Mouse (Mus musculus): Measurements from ENCODE around the gene Nol6.
"Not testable (repeated sequence)": the region's sequence is repeated elsewhere in the genome, so short reads cannot be mapped to it uniquely, and the experiment has no call there.

Gene Nol6

DNA sequence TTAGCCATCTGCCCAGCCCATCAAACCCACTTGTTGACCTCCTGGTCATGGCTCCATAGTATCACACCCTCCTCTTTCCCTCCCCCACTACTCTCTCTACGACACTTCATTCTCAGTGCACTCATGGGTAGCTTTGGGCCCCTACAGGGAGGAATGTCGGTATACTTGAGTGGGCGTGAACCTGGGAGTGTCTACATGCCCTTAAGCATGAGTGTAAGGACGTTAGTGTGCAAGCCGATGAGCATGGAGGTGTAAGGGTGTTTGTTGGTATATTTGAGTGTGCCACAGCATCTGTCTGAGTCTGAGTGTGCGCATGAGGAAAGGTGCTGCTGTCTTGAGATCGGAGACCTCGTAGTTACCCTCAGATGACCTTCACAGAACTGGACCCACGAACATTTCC lies 37.3 kb downstream of the Nol6 start:
- in situ Hi-C loops (cut with MboI, MseI): no loop called here

DNA sequence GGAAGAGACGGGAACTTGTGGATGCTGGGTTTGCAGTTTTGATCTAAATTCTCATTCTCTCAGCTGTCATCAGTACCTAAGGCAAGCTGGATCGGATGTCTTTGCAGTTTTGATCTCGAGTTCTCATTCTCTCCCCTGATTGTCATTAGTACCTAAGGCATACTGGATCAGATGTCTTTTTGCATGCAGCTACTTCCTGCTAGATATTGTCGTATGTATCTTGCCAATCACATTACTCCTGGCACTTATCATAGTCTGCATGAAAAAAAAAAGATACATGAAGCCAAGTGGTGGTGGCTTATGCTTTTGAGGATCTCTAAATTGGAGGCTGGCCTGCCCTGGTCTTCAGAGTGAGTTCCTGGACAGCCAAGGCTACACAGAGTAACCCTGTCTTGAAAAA lies 39.4 kb downstream of the Nol6 start:
- in situ Hi-C loops (cut with MboI, MseI): no loop called here

DNA sequence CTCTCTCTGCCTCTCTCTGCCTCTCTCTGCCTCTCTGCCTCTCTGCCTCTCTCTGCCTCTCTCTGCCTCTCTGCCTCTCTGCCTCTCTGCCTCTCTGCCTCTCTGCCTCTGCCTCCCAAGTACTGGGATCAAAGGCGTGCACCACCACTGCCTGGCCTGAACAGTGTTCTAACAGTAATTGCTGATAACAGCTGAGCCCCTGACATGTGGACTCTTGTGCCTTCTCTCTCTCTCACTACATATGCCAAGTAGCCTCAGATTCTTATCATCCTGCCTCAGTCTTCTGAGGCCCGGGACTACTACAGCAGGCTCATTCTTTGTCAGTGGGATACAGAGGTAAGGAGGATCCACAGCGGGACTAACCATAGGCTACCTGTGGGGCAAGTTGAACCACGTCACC lies 41.5 kb downstream of the Nol6 start:
- in situ Hi-C loops (cut with MboI, MseI): not testable (repeated sequence)

DNA sequence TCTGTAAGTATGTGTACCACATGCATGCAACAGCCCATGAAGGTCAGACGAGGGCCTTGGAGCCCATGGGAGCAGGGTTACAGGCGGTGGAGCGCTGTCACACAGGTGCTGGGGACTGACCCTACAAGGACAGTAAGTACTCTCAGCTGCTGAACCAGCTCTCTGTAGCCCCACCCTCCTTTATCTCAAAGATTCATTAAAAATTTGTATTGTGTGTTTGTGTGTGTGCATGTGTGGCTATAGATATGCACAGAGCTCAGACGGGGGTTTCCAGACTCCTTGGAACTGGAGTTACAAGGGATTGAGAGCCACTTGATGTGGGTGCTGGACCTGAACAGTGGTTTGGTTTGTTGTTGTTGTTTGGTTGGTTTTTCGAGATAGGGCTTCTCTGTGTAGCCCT lies 42.5 kb downstream of the Nol6 start:
- in situ Hi-C loops (cut with MboI, MseI): no loop called here

DNA sequence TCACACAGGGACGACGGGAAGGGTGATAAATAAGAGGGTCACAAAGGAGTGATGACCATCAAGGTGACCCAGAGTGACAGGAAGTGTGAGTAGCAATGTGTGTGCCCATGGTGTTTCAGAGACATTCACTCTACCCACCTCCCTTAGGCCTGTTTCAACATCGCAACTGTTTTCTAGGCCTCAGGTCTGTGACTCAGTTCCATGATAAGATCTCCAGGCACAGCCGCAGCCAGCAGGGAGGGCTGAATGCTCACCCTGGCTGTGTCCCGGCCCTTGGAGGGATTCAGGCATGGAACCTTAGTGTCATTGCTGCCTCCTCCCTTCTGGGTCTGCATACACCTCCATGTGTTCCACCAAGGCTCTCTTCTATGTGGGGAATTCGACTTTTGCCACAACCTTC lies 45.5 kb downstream of the Nol6 start:
- in situ Hi-C loops (cut with MboI, MseI): no loop called here

DNA sequence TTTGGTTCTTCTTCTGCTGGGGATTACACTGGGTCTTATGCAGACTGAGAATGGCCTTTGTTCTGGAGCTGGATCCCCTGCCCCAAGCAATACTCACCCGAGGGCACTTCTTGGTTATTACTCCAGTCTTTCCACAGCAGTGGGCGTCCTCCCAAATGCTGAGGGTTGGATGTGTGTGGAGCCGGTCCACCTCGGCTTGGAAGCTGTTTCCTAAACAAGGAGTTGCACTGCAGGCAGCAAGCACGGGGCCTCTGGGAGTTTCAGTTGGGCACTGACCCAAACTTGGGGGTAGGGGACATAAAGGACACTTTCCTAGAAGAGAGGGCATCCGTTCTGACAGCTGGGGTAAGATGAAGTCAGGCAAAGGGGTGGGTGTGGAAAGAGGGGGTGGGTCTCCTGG lies 49.8 kb downstream of the Nol6 start:
- in situ Hi-C loops (cut with MboI, MseI): no loop called here

DNA sequence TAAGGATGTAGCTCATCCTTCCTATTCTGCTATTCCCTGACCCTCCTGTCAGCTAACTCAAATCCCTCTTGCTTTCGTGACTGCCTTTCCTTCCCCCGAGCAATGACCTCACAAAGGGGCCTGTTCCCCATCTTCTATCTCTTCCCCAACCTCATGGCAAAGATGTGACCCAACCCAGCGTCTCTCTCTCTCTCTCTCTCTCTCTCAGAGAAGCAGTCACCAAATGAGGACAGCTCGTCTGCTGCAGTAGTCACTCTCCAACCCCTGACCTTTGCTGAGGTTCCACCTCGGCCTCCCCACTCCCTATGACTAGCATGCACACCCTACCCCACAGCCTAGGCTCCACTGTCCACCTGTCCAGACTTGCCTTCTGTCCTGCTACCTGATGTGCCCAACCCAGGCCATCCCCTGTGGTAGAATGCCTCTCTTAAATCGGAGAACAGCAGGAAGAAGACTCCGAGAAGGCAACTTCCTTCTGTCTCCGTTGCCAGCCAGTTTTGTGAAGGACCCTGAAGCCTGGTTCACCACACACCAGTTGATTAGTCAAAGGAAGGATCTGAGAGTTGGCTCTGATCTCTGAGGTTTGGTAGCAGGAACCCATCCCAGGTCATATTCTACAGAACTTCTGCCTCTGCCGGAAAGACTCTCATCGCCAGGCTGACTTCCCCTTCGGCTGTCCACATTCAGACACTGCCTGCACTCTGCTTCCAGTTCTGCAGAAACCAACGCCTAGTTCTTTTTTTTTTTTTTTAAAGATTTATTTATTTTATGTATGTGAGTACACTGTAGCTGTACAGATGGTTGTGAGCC lies 51.0 kb downstream of the Nol6 start:
- in situ Hi-C loops (cut with MboI, MseI): no loop called here

DNA sequence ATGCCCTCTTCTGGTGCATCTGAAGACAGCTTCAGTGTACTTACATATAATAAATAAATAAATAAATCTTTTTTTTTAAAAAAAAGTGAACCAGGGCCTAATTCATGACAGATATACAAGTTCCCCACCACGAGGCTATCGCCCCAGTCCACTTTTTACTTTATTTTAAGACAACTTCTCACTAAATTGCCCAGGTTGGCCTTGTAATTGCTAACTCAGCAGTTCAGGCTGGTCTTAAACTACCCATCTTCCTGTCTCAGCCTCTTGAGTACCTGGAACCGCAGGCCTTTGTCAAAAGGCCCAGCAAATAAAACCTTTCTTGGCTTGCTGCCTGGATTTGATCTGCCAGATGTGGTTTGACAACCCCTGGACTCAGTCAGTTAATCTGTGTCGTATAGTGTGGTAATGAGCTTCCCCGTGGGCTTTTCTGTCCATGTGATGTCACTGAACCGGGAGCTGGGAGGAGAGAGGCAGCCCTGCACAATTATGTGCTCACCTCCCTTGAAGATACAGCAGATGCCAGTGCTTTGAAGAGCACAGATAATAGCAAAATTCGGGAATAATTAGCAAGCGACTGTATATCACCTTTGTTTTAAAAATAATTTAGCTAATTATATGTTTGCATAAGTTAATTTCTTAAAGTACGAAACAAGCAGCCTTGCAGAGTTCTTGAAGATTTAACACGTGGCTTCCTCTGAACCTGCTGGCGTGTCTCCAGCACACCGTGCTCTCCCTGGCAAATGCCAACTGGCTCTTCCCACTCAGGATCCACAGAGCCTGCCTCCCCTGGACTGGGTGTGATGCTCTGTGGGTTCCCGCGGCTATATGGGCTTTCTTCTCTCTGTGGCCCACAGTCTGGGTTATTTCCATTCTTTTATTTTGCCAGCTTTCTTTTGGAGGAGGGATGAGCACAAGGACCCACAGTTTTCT lies 52.5 kb downstream of the Nol6 start:
- in situ Hi-C loops (cut with MboI, MseI): no loop called here

DNA sequence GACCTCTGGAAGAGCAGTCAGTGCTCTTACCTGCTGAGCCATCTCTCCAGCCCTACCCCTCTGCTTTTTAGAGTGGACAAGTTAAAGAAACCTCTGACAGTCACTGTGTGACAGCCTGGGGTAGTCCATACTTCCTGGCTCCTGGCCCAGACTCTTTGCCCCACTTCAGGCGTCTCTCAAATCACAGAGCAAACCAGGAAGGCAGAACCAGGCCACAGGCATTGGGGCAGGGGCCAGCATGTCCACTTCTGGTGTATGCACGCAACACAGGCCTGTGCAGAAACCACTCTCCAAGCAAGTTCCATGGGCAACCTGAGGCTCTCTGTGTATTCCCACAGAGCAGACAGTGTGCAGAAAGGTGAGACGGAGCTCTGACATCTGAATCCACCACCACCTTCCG lies 59.1 kb downstream of the Nol6 start:
- in situ Hi-C loops (cut with MboI, MseI): no loop called here

All from T-helper 2 cell (primary cell).